7 mouse cellular contexts compared by ENCODE assay signal in the genomic region with DNA sequence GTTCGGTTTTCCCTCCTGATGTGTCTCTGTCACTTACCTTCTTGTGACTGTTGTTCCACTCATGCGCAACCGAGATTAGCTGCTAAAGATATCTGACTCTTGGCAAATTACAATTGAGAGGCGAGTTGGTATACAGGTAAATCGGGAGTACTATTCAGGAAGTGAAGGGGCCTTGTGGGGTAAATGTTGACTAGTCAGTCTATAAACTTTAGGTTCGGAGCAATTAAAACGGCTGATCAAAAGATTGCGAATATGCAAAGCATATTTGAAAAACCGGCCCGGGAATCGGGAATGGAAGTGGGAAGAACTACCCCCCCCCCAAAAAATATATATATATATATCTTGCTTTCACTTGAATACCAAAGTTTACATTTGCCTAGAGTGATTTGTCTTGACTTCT. TPM values are rescaled to one million over a fixed set of nuclear protein-coding genes. Genes with fewer than 3 reads are reported as not detected.
DNase-seq lines count a peak whose midpoint lies in the region; ATAC-seq and TF ChIP-seq lines count a peak whose summit lies in the region.

A gene (minus strand): TSS at position 101 of the 400 bp plus-strand sequence.

- no peak for TF ChIP-seq CTCF in liver, adult 2 months (IDR thresholded peaks at IDR 0.05; ENCODE audit: low read depth, low read length)

- peak within 1 kb of the TSS; percentile 47 for H3K4me3 ChIP-seq in liver, adult 2 months (ENCODE audit: insufficient read depth, low read depth, low read length)
- peak within 1 kb of the TSS; percentile 87 for H3K4me3 ChIP-seq in forebrain, embryonic 12.5 days (replicated peaks)
- peak within 1 kb of the TSS; percentile 81 for H3K4me3 ChIP-seq in neural tube, embryonic 13.5 days

- WGBS in liver, adult 2 months, result 56% methylated on average over 11 of the region's 11 CpGs
- WGBS in forebrain, embryonic 12.5 days, result 53% methylated on average over 11 of the region's 11 CpGs
- 53% methylated on average over 11 of the region's 11 CpGs for WGBS in neural tube, embryonic 13.5 days

- H3K27me3 ChIP-seq in liver, adult 2 months (ENCODE audit: control insufficient read depth, insufficient read depth, low read length), result peaks cover 11% of the 10 kb centered on the region
- no peaks in the 10 kb centered on the region for H3K27me3 ChIP-seq in forebrain, embryonic 12.5 days
- H3K27me3 ChIP-seq in neural tube, embryonic 13.5 days, result no peaks in the 10 kb centered on the region

- H3K79me2 ChIP-seq in liver, adult 2 months (ENCODE audit: control insufficient read depth, insufficient read depth, low read length), result no peaks in the 10 kb centered on the region

- H3K4me1 ChIP-seq in liver, adult 2 months (ENCODE audit: control insufficient read depth, insufficient read depth, low read length), result no peaks in the 10 kb centered on the region
- H3K4me1 ChIP-seq in forebrain, embryonic 12.5 days, result peaks cover 23% of the 10 kb centered on the region
- H3K4me1 ChIP-seq in neural tube, embryonic 13.5 days (replicated peaks), result peaks cover 30% of the 10 kb centered on the region

- ATAC-seq in forebrain, embryonic 12.5 days (ENCODE audit: low FRiP score), result no peak
- no peak for ATAC-seq in neural tube, embryonic 13.5 days (ENCODE audit: low read depth)

- H3K36me3 ChIP-seq in liver, adult 2 months (ENCODE audit: control insufficient read depth, insufficient read depth, low read length), result no peaks in the 10 kb centered on the region
- H3K36me3 ChIP-seq in forebrain, embryonic 12.5 days (replicated peaks), result peaks cover 3% of the 10 kb centered on the region; the same call in 1 of the 2 replicates
- H3K36me3 ChIP-seq in neural tube, embryonic 13.5 days, result no peaks in the 10 kb centered on the region

- peak within 1 kb of the TSS; percentile 66 for H3K9ac ChIP-seq in liver, adult 2 months (ENCODE audit: low read depth, low read length)
- peak within 1 kb of the TSS; percentile 91 for H3K9ac ChIP-seq in forebrain, embryonic 12.5 days
- peak within 1 kb of the TSS; percentile 93 for H3K9ac ChIP-seq in neural tube, embryonic 13.5 days

- no peak within 1 kb of the TSS for H3K27ac ChIP-seq in liver, adult 2 months (replicated peaks; ENCODE audit: insufficient read depth, low read depth, low read length)
- H3K27ac ChIP-seq in forebrain, embryonic 12.5 days, result peak within 1 kb of the TSS; percentile 77
- peak within 1 kb of the TSS; percentile 82 for H3K27ac ChIP-seq in neural tube, embryonic 13.5 days (replicated peaks)

- no peaks in the 10 kb centered on the region for H3K9me3 ChIP-seq in forebrain, embryonic 12.5 days
- H3K9me3 ChIP-seq in neural tube, embryonic 13.5 days, result no peaks in the 10 kb centered on the region

- H3K4me2 ChIP-seq in forebrain, embryonic 12.5 days, result peak within 1 kb of the TSS; percentile 66
- peak within 1 kb of the TSS; percentile 79 for H3K4me2 ChIP-seq in neural tube, embryonic 13.5 days

- TF ChIP-seq POLR2A in liver, adult 2 months (IDR thresholded peaks at IDR 0.05; ENCODE audit: extremely low read depth, insufficient read depth, low read length), result no peak

- no peak for DNase-seq in liver, adult 2 months (ENCODE audit: extremely low read depth, low read depth, low spot score)
- DNase-seq in liver, result no peak
- DNase-seq in layer of hippocampus, postnatal 36 days, result no peak
- no peak for DNase-seq in cerebellum, postnatal 25 days
- DNase-seq in gastrocnemius, postnatal 10 days, result no peak

RNA-seq across cellular contexts. Expression of the gene that starts here (rescaled TPM):
- total RNA-seq in liver, adult 2 months (2014; rRNA removed), result 0.54 and 0.74 TPM in 2 replicates
- polyA plus RNA-seq in liver, adult 2 months (2012; rRNA removed), result 0.15 and 0.20 TPM in 2 replicates
- polyA plus RNA-seq in forebrain, embryonic 12.5 days (2016; fragmentation: Nextera tagmentation; extraction: Ambion mirVana), result 17.9 and 19.0 TPM in 2 replicates
- 10 to 100 TPM; 17.8 to 19.6 TPM for total RNA-seq in layer of hippocampus, postnatal 36 days (2021)
- 22.5 and 22.6 TPM in 2 replicates for polyA plus RNA-seq in neural tube, embryonic 13.5 days (2015; fragmentation: Nextera tagmentation; extraction: Ambion mirVana)
- total RNA-seq in gastrocnemius, postnatal 10 days (2021), result 1 to 10 TPM in 1 of 2 experiments, under 1 TPM in 1; 0.63 to 1.1 TPM

Comparison
In these comparisons a context has a peak if more than half of its experiments do, and no peak if none do; other contexts are left out.
1. RNA of the gene that starts here (total RNA-seq): 17.8 to 19.6 TPM in layer of hippocampus, postnatal 36 days; 0.63 to 1.1 TPM in gastrocnemius, postnatal 10 days and 0.54 to 0.74 TPM in liver, adult 2 months; every median in the first group is over 4 times any median in the second.
2. RNA of the gene that starts here (polyA plus RNA-seq): 22.5 to 22.6 TPM in neural tube, embryonic 13.5 days and 17.9 to 19.0 TPM in forebrain, embryonic 12.5 days; 0.15 to 0.20 TPM in liver, adult 2 months; every median in the first group is over 10 times any median in the second.
3. Peak in every context shown above with its lines, with median percentiles within 50 percentile points of each other: H3K4me3 ChIP-seq and H3K9ac ChIP-seq.